Mouse (Mus musculus): ENCODE data around the gene Atp6v1g3. TPM values are rescaled to one million over a fixed set of nuclear protein-coding genes. Genes with fewer than 3 reads are reported as not detected.

Gene Atp6v1g3
- total RNA-seq (2012; rRNA removed) (not detected in 2 replicates), polyA plus RNA-seq (2012; ENCODE audit: insufficient read depth in 1 of 2, insufficient read length in 2 of 2, low read depth in 1 of 2, low replicate concordance in 2 of 2, missing spikeins in 1 of 2) (not detected)

DNA sequence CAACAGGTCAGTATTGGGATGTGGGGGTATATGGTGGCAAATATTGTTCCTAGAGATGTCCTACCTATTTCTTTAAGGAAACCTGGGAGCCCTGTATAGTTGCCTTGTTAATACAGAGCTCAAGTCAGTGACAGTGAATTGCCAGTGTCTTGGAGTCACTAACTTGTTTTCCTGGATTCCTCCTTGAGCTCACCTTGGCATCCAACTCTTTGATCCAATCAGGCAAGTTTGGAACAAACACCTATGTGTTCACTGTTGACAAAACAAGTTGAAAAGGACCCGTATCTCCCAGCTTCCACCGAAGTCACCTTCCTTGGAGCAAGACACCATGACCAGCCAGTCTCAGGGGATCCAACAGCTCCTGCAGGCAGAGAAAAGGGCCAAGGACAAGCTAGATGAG is at the start of gene Atp6v1g3:
TSS of gene Atp6v1g3 (plus strand) at position 301 of the 400 bp plus-strand sequence.
- Histone ChIP-seq H3K4me1 (ENCODE audit: control insufficient read depth in 1 of 2, insufficient read depth in 2 of 2, low read length in 2 of 2) (no peaks in the 10 kb centered on the region), H3K4me3 (ENCODE audit: control insufficient read depth in 1 of 2, insufficient read depth in 1 of 2, low read depth in 2 of 2, low read length in 2 of 2) (no peak within 1 kb of the TSS), H3K36me3 (ENCODE audit: control insufficient read depth in 1 of 2, insufficient read depth in 2 of 2, low read length in 2 of 2) (no peaks in the 10 kb centered on the region), H3K9me3 (replicated peaks; ENCODE audit: insufficient read depth, low read length) (no peaks in the 10 kb centered on the region), H3K27me3 (ENCODE audit: control insufficient read depth in 1 of 2, insufficient read depth in 2 of 2, low read length in 2 of 2) (no peaks in the 10 kb centered on the region; a peak in 1 of 4 replicates), H3K9ac (ENCODE audit: control insufficient read depth, low read depth, low read length, poor library complexity, severe bottlenecking) (no peak within 1 kb of the TSS), H3K27ac (ENCODE audit: control insufficient read depth, low read depth, low read length) (no peak within 1 kb of the TSS), H3K79me2 (ENCODE audit: control insufficient read depth, insufficient read depth, low read length, poor library complexity) (no peaks in the 10 kb centered on the region)
- TF ChIP-seq MYB (IDR thresholded peaks at IDR 0.05; ENCODE audit: low read depth, low read length) (no peak), ZMIZ1 (IDR thresholded peaks at IDR 0.05; ENCODE audit: low read depth, low read length) (no peak)
- DNase-seq (ENCODE audit: low read depth, low spot score) = no peak

- Histone ChIP-seq H3K27ac (ENCODE audit: control insufficient read depth, low read depth, low read length) (no peak overlapping the region), H3K79me2 (ENCODE audit: control insufficient read depth, insufficient read depth, low read length, poor library complexity) (no peaks in the 10 kb centered on the region), H3K4me3 (ENCODE audit: control insufficient read depth in 1 of 2, insufficient read depth in 1 of 2, low read depth in 2 of 2, low read length in 2 of 2) (no peak overlapping the region), H3K4me1 (ENCODE audit: control insufficient read depth in 1 of 2, insufficient read depth in 2 of 2, low read length in 2 of 2) (no peaks in the 10 kb centered on the region), H3K9me3 (replicated peaks; ENCODE audit: insufficient read depth, low read length) (no peaks in the 10 kb centered on the region), H3K36me3 (ENCODE audit: control insufficient read depth in 1 of 2, insufficient read depth in 2 of 2, low read length in 2 of 2) (no peaks in the 10 kb centered on the region), H3K9ac (ENCODE audit: control insufficient read depth, low read depth, low read length, poor library complexity, severe bottlenecking) (no peak overlapping the region), H3K27me3 (ENCODE audit: control insufficient read depth in 1 of 2, insufficient read depth in 2 of 2, low read length in 2 of 2) (no peaks in the 10 kb centered on the region)
- no peak for TF ChIP-seq NELFE (IDR thresholded peaks at IDR 0.05; ENCODE audit: low read depth, low read length)
- TF ChIP-seq TAL1 (IDR thresholded peaks at IDR 0.05; ENCODE audit: low read length) = no peak
- TF ChIP-seq TCF12 (IDR thresholded peaks at IDR 0.05; ENCODE audit: low read depth, low read length) = no peak
- no peak for TF ChIP-seq SIN3A (IDR thresholded peaks at IDR 0.05; ENCODE audit: low read length)
- TF ChIP-seq UBTF (IDR thresholded peaks at IDR 0.05; ENCODE audit: borderline replicate concordance, insufficient read depth, low read depth, low read length) = no peak
- no peak for TF ChIP-seq MAFK (IDR thresholded peaks at IDR 0.05; ENCODE audit: borderline replicate concordance, low read depth, low read length)
- no peak for TF ChIP-seq MYB (IDR thresholded peaks at IDR 0.05; ENCODE audit: low read depth, low read length)
- no peak for TF ChIP-seq MAX (IDR thresholded peaks at IDR 0.05; ENCODE audit: low read length)
- no peak for TF ChIP-seq MYC (IDR thresholded peaks at IDR 0.05; ENCODE audit: low read depth, low read length)
- no peak for TF ChIP-seq JUND (IDR thresholded peaks at IDR 0.05; ENCODE audit: low read depth, low read length)
- no peak for TF ChIP-seq ELF1 (IDR thresholded peaks at IDR 0.05; ENCODE audit: low read depth, low read length)
- no peak for TF ChIP-seq POLR2AphosphoS2 (IDR thresholded peaks at IDR 0.05; ENCODE audit: low read length)
- no peak for TF ChIP-seq CHD1 (IDR thresholded peaks at IDR 0.05; ENCODE audit: low read depth, low read length)
- no peak for TF ChIP-seq MXI1 (IDR thresholded peaks at IDR 0.05; ENCODE audit: low read depth, low read length)
- no peak for TF ChIP-seq ZMIZ1 (IDR thresholded peaks at IDR 0.05; ENCODE audit: low read depth, low read length)
- no peak for TF ChIP-seq HCFC1 (IDR thresholded peaks at IDR 0.05; ENCODE audit: low read depth, low read length)
- no peak for TF ChIP-seq NRF1 (IDR thresholded peaks at IDR 0.05; ENCODE audit: insufficient read depth, low read depth, low read length, poor library complexity, severe bottlenecking)
- TF ChIP-seq ZKSCAN1 (IDR thresholded peaks at IDR 0.05; ENCODE audit: low read depth, low read length) = no peak
- no peak for TF ChIP-seq POLR2AphosphoS5 (IDR thresholded peaks at IDR 0.05; ENCODE audit: borderline replicate concordance, low read depth, low read length)
- no peak for DNase-seq (ENCODE audit: low read depth, low spot score)
These were observed 40.5 kb upstream of the Atp6v1g3 start for GRCm38 (mm10) chr1:138233051-138233450.

Data from MEL (cell line).